Mouse (Mus musculus) right cerebral cortex, adult 2 months (tissue): ENCODE measurements around the gene Cers3.

ENCODE experiments used
- DNase-seq, 2 experiments: peaks; one replicate each; pipeline ENCODE4 v3.0.0; 2021 to 2022; ENCODE audit warnings: low spot score in 2 of 2

Cers3 gene

DNA sequence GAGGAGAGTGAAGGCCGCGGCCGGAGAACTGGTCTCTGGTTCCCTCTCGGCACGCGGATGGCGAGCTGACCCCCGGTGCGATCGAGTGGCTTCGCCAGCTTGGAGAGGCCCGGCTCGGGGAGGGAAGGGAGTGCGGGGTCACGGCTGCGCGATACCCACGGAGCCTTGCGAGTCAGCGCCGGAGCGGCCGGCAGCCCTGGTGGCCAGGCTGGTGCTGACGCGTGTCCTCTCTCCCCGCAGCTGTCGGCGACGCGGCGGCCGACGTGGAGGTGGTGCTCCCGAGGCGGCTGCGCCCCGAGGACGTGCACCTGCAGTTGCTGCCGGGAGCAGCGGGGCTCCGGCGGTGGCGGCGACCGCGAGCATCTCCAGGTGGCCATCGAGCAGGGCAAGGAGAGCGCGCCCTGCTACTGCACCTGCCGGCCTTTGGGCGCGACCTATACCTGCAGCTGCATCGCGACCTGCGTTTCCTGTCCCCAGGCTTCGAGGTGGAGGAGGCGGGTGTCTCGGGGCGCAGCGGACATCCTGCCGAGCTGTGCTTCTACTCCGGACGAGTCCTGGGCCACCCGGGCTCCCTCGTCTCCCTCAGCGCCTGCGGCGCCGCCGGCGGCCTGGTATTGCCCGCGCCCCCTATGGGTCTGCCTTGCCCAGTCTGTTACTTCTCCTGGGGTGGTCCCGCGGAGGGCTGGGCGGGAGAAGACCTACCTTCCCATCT lies 96.9 kb downstream of the Cers3 start:
- DNase-seq, result peak in 1 of 2 experiments; percentile 49

DNA sequence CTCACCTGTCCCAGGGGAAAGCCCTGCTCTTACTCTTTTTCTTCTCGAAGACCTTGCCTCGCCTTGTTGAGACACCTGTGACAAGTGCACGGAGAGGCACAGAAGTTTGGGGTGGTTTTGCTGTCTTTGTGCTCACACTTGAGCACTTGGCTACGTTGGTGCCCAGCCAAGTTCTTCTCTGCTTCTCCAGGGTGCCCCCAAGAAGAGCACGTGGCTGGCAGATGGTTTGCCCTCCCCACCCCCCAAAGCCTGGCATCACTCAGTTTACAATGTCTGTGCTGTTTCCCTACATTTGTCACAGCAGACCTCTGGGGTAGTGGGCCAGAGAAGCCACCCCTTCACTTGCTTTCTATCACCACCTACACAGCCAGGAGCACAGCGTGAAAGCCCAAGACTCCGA lies 97.9 kb downstream of the Cers3 start:
- DNase-seq, result no peak

DNA sequence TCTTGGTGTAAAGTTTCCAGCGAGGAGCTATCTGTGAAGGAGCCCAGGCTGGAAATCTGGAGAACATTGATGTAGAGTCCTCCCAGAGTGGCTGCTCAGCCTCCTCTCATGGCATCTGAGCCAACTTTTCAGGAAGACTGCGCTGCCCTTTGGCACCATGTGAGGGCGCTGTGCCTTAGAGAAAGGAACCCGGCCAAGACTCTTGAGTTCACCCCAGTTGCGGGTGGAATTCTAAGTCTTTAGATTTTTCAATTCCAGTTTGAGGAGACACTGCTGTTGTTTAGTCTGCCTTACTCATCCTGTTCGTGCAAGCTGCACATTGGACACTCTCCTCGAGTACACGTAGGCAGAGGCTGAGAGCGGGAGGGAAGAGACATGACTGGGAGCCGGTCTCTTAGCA lies 98.7 kb downstream of the Cers3 start:
- DNase-seq, result peak; percentile 89 to 92

- DNase-seq, result no peak
Observed at GRCm38 (mm10) chr7:66843846-66844245, 100.5 kb downstream of the Cers3 start.

DNA sequence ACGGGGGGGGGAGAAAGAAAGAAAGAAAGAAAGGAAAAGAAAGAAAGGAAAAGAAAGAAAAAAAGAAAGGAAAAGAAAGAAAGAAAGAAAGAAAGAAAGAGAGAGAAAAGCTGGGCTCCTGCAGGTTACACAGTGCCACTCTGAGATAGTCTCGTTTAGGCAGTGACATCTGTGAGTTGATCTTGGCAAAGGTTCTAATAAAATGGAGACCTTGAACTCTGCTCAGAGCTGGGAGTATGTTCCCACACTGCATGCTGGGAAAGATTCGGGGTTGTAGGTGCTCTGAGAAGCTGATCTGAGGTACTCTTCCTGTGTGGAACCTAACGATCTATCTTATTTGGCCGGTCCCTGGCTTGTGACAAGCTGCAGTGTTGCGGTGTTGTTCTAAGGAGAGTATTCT lies 103.3 kb downstream of the Cers3 start:
- DNase-seq, result no peak

GRCm38 (mm10) chr7:66847299-66847698 lies 104.0 kb downstream of the Cers3 start:
- DNase-seq, result no peak

DNA sequence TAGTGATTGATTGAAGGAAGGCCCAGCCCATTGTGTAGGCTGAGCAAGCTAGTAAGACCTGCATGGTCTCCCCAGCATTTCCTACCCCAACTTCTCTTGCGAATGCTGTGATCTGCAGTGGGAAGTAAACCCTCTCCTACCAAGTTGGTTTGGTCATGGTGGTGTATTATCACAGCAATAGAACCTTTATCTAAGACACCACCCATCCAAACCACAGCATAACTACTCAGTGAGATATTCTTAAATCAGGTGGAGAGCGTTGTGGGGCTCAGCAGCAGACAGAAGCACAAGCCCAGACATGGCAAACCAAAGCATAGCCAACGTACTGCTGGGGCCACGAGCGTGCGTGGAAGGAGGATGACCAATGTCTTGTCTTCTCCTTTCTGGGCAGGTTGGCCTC lies 106.0 kb downstream of the Cers3 start:
- DNase-seq, result no peak

- no peak for DNase-seq
Observed at GRCm38 (mm10) chr7:66852164-66852563, 108.9 kb downstream of the Cers3 start.

DNA sequence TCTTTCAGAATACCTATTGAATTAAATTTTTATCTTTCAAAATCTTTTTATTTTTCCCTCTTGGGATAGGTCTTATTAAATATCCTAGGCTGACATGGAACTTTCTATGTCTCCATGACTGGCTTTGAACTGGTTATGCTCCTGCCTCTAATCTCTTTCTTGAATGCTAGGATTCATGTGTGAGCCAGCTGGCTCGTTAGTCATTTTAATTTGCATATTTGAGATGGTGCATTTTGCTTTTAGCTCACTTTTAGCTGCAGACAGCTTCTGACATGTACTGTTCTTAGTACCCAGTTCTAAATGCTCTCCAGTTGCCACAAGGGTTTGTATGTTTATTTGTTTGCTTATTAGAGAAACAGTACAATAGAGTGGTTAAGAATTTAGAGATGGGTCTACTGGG lies 114.3 kb downstream of the Cers3 start:
- no peak for DNase-seq

DNA sequence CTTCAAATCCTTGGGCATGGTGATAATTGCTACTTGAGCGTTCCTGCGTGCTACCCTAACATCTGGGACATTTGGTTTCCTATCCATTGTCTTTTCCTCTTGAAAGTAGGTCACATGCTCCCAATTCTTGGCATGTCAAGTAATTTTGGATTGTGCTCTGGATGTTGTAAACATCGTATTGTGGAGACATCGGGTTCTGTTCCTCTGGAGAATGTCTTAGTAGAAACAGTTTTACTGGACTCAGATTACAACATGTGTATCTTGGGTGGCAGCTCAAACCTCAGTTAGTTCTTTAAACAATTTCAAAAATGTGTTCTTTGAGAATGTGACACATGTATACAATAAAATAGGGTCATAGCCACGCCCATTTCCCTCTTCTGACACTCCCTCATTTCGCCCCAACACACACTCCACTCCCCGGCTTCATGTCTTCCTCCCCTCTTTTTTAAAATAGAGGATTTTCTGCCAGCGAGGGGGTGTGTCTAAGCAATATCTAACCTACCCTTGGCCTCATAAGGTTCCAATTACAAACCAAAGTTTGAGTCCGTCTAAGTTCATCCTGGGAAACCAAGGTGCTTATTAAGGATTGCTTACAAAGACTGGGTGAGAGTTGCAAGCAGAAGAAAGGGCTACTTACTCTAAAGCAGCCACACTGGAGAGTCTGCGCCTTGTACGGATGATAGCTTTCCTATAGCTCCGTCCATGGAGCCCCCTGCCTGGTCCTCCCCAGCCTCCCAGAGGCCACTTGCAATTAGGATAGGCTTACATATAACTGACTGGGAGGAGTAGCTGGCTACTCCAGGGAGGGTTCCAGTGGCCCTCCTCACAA lies 115.2 kb downstream of the Cers3 start:
- no peak for DNase-seq

GRCm38 (mm10) chr7:66859220-66859619 lies 115.9 kb downstream of the Cers3 start:
- no peak for DNase-seq

DNA sequence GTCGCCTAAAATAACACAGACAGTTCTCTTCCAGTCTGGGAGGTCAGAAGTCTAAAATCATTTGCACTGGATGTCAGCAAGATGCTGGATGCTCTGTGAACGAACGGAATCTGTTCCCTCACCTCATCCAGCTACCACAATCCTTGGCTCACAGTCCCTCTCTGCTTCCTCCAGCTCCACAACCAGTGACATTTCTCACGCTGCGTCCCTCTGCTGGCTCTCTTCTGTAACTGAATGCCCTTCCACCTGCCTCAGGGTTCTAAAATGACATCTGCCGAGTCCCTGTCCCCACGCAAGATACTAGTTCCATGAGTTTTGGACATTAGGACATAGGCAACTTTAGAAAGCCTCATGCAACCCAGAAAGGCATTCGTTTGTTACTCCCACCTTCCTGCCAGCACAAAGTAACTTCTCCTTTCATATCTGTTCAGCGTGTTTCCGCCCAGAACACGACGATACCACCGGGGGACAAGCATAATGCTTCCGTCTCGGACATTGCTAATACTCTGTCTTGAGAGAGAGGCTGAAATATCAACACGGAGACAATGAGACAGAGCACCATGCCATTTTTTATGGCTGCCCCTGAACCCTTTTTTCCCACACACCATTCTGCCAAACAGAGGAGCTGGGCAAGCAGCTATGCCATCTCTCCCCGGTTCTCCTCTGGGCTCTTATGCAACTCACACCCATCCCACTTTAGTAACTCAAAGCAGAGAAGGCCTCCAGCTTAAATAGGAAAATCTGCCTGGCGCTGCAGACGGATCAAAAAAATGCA lies 123.8 kb downstream of the Cers3 start:
- peak; percentile 44 to 60 for DNase-seq

DNA sequence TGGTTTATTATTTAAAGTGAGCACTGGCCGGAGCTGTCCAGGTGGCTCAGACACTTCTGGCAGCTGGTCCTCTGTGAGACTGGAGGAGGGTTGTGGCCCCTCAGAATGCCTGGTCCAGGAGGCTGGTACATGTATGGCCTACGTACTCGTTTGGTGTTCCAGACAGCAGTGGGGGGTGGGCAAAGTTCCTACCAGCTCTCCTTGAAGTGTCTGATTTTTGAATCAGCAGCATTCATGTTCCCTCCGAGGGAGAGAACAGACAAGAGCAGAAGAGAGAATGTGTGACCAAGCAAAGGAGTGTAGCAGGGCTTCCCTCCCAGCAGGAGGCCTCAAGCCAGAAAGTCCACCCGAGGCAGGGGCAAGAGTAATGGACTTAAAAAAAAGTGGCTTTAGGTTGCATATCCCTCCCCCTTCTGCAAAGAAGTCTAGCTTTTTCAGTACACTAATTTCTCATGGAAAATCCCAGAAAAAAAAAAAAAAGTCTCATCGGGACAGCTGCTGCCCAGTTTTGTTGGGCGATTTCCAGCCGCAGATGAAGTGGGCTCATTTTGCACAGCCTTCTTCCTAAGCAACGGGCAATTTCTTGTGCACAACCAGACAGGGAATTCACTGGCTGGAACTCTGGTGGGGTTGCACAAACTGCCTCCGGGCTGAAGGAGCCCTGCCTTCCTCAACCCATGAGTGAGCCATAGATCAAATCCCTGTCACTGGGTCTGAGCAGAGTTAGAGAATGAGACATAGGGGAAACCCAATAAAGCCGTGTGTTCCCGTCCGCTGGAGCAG lies 124.6 kb downstream of the Cers3 start:
- DNase-seq, result peak; percentile 65 to 69

GRCm38 (mm10) chr7:66871520-66871919 lies 128.2 kb downstream of the Cers3 start:
- DNase-seq, result no peak

DNA sequence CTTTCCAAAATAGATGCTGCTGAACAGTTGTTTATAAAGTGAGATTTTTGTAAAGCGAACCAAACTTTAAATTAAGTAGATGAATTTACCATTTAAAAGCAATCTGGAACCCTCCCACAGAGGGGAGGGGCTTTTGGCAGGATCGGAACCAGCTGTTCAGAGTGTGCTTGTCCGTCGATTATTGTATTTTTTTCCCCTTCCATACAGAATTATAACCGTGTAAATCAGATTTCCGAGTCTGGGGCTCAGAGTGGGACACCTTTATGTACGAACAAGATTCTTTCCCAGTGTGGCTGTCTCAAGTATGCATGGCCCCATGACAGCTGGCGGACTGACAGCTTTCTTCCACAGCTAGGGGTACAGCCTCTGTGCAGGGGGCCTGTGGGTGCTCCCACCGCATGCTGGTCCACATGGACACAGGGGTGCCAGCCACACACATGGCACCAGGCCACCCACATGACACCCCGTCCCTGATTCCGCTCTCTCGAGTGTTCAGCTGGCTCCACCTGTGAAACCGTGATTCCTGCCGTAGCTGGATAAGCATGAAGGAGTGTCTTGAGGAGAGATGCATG lies 128.7 kb downstream of the Cers3 start:
- no peak for DNase-seq

GRCm38 (mm10) chr7:66873235-66873634 lies 129.9 kb downstream of the Cers3 start:
- DNase-seq, result no peak
